Mouse (Mus musculus) MN1 (cell line): Measurements from ENCODE around the gene Aox3.

Experiments used
- DNase-seq: peaks from one replicate; pipeline ENCODE4 v3.0.0-alpha.2; 2016; ENCODE audit warnings: low spot score

Aox3 gene

DNA sequence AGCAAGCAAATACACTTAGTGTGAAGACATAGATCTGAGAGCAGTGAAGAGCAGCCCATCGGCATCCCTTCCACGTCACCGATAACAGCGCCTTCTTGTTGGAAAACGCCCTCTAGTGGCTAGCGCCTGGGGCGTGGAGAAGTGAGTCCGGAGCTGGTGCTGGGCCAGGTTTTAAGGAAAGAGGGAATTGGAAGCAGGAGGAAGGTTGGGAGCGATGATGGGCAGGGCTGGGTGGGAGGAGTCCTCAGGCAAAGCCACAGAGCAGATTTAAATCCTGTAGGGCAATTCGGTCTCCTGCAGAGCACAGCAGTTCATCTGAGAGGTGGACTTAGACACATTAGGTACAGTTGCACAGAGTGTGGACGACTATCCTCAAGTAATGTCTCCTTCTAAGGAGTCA is at the start of gene Aox3:
Gene Aox3, plus strand, starts transcription at position 251 of the 400 bp plus-strand sequence.
- peak; percentile 16 for DNase-seq

DNA sequence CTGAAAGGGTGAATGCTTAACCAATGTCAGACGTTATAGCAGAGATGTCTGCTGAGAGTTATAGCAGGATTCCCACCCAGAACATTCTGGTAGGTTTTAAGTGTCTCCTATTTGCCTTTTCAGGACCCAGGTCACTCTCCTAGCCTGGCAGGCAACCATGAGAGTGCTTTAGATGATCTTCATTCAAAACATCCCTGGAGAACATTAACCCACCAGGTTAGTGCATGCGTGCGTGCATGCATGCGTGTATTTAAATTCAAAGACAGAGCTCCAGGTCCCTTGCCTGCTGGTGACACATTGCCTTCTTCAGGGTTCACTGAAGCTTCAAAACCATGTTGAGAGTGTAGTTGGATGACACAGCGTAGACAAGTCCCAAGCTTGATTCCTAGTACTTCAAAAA is 47.8 kb upstream of the Aox3 start:
- no peak for DNase-seq

DNA sequence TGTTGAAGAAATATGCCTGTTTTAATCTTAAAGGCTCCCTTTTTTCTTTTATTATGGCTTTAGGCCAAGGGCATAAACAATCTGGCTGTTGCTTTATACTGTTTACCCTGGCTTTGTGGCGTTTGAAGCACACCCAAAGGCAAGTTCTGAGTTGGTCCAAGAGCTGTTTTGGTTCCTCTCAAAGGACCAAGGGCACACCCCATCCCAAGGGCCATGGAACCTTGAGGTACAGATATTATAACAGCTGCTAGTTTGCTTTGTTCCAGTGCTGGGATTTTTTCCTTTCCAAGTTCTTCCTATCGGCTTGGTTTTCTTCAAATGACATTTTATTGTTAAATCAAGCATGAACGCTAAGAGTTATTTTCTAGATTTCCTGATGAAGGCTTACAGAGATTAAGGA is 47.3 kb upstream of the Aox3 start:
- no peak for DNase-seq

DNA sequence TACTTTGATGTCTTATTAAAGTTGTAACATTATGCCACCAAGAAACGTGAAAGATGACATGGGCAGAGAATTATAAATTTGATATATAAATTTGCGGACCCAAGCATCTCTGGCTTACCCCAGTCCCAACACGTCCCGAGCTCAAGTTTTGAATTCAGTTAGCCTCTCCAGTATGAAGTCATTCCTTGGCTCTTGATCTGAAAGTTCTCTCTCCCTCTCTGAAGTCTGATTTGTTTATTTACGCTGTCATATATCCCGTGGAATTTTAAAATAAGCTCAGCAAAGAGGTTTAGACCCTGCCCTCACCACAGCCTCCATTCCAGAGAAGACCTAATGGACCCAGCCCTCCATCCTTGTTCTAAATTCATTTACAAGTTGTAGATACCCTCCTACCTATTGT is 43.7 kb upstream of the Aox3 start:
- no peak for DNase-seq

DNA sequence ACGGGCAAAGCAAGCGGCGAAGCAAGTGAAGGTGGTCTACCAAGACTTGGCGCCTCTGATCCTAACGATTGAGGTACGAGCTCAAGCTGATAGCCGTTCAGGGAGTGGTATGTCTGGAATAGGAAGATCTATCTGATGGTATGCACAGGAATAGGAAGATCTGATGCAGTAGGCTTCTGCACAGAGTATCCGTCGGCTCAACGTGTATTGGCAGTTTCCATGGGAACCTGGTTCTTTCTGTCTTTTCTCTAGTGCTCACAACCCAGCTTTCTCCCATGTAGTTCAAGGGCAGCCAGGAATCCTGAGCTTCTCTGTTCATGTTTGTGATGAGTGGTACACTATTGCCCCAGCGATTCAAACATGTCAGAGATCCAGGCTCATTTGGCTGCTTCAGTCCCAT is 42.8 kb upstream of the Aox3 start:
- DNase-seq: no peak

DNA sequence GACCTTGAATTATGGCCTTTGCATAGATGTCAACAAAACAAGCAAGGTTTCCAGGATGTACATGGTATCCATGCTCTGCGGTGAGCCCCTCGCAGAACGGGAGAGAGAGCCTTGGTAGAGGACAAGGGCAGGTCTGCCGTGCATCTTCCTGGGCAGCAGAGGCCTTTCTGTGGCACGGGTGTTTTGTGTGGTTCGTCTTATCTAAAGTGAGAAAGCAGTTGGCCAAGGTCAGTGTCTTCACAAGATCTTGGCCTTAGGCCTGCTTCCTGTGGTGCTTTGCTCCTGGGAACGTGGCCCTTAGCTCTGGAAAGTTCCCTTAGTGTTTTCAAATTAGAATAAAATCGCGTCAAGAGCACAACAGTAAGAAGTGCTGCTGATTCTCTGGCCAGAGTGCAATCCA is 41.9 kb upstream of the Aox3 start:
- DNase-seq: no peak

DNA sequence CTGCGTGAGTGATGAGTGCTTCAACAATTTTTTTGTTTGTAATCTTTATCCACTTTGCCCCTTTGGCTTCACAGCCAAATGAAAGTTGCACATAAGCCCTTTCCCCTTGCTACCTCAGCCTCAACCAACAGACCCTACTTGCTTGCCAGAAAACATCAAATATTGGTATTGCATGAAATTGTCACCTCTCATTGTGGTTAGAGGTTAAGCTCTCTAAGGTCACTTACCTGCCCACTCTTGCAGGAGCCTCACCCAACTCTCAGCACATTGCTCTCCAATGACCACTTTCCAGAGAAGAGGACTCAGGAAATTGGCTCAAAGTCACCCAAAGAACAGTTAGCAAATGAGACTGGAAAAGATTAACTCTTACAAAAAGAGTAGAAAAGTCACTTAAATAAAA is 41.4 kb upstream of the Aox3 start:
- no peak for DNase-seq

DNA sequence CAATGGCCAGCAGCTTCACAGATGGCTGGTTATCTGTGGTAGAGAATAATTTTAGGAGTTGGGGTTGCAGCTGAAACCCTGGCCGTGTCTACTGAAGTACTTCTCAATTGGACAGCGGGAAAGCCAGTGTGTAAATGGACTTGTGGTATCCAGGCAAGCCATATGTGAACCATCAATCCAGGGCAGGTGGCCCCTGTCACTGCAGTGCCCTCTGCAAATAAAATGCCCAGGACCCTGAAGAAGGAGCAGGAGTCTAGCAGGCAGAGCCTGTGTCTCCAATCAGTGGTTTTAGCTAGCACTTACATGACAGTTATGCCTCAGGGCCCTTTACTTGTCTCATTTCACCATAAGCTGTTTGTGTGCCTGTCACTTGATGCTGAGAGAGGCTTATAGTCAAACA is 40.5 kb upstream of the Aox3 start:
- no peak for DNase-seq

DNA sequence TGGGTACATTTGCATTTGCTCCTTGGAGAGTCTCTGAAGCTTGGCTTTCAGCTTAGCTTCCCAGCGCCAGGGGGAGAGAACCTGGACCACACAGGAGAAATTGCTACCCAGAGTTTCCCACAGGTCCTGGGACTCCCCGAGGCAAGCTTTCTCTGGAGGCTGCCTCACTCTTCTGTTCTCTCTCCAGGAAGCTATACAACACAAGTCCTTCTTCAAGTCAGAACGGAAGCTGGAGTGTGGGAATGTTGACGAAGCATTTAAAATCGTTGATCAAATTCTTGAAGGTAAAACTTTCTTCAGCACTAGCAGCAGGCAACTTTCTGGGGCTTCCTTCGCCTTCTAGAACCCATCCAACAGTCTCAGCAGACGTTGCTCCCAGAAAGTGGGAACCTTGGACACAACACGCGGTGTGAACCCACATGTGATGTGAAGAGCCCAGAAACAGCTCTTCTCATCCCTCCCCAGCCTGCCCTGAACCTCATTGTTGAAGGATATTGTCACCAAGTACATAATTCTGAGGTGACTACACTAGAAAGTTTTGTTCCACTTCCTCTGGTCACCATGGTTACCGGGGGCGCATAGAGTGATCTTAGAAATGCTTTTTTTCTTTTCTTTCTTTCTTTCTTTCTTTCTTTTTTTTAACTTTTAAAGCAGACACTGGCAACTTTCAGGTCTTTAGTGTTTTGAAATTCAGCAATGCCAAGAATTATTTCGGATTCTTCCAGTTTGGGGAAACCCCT is 39.8 kb upstream of the Aox3 start:
- DNase-seq: no peak

DNA sequence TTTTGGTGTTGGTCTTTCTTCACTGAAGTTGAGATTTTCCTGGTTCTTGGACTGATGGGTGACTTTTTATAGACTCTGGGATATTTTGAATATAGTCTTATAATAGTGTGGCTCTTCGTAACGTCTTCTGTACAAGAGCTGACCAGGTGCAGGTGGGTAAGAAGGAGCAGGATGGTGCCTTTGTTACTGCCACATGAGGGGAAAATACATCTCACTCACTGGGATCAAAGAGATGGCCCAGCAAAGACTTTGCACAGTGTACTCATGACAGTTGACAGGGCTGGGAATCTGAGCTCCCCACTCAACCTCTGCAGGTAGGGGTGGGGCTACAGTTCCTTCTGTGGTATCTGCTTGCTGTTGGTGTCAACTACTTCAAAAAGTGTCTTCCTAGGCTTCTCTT is 38.7 kb upstream of the Aox3 start:
- DNase-seq: no peak

DNA sequence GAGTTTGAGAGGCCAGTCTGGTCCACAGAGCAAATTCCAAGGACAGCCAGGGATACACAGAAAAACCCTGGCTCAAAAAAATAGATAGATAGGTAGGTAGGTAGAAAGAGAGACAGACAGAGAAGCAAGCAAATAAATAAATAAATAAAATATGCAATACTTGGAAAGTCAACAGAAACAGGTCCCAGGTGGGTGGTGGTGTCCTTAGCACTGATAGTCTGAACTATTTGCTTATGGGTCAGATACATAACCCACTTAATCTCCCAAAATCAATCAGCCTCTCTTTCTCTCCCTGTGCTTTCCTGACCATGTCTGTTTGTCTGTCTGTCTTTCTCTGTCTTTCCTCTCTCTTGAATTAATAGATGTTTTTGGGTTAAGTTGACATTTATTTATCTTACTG is 35.0 kb upstream of the Aox3 start:
- DNase-seq: no peak

DNA sequence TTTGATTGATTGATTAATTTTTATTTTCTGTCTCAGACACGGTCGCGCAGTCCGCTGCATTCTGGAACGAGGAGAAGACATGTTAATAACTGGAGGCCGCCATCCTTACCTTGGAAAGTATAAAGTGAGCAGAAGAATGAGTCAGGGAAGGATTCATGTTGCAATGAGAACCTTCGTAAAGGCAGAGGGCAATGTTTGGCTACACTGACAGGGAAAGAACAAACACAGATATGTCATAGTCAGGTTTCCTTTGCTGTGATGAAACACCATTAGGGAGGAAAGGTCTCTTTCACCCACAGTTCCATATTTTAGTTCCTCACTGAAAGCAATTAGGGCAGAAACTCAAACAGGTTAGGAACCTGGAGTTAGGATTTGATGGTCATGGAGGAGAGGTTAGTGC is 34.5 kb upstream of the Aox3 start:
- DNase-seq: no peak

DNA sequence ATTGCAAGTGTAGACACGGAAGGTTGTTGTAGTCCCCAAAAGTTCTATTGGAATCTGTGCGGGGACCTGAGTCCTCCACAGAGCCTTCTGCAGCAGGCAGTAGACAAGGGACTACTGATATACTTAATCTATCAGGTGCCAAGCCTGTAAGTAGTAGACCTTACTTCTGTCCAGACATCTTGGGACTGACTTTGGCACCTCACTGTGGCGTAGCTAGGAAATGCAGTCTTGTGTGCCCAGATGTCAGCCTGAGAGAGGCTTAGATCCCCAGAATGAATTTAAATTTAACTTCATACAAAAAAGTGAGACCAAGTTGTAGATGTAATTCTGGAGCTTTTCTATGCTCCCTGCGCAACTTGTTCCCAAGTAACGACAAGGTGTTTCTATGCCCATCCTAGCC is 33.2 kb upstream of the Aox3 start:
- DNase-seq: no peak

DNA sequence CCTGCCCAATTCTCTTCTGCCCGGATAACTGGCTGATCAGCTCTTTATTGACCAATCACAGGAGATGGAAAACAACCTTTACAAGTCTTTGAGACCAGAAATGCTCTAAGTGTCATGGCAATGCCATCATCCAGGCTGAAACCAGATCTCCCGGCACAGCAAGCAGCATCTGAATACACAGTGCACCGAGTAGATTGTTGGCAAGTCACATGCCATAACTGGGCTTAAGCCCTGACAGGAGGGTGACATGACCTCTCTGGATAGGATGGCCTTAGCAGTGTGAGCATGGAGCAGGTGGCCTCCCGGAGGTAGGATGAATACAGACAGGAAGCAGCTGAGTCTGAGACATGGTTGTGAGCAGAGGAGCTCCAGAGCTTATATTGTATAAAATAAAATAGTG is 32.5 kb upstream of the Aox3 start:
- DNase-seq: no peak

DNA sequence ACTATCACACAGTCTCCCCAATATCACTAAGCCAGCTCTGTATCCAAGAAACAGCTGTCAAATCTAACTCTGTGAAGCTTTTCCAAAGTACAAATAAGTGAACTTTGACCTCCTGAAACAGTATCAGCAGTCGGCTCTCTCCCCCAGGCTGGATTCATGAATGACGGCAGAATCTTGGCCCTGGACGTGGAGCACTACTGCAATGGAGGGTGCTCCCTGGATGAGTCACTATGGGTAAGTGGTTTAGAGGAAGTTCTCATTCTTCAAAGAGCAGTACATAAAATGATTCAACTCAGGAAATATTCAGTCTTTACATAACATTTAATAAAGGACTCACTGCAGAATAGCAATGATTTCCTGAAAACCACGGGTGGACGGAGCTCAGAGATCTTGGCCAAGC is 31.6 kb upstream of the Aox3 start:
- DNase-seq: no peak

DNA sequence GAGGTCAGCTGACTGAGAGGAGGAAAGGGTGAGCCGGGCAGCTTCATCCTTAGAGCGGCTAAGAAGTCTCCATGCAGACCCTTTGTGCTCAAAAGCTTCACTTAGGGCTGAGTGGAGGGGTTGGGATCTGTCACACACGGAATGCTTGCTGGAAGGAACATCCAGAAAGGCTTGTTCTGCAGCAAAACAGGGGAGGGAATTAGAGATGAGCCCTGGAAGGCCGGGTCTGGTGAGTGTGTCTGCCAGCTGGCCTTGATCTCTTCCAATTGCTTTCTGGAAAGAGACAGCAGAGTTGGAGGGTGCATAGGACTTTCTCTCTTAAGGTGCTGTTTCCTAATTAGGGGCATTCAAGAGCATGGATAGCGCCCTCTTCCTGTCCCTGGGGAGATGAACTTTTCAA is 23.6 kb upstream of the Aox3 start:
- DNase-seq: no peak

DNA sequence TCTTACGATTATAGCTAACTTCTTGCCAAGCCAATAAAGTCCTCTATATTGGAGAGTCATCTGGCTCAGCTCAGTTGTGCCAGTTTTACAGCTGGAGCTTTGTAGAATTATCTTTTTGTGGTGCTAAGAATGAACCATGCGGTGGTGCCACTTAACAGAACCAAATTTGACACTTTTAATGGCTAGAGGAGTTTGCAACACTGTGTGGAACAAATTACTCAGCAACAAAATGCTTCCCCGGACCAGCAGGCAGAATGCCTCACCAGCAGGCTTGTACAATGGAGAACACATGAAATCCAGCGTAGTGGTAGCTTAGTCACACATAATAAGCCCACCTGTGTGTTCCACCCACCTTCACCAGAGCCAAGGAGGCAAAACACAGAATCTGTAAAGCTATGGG is 22.7 kb upstream of the Aox3 start:
- DNase-seq: no peak

DNA sequence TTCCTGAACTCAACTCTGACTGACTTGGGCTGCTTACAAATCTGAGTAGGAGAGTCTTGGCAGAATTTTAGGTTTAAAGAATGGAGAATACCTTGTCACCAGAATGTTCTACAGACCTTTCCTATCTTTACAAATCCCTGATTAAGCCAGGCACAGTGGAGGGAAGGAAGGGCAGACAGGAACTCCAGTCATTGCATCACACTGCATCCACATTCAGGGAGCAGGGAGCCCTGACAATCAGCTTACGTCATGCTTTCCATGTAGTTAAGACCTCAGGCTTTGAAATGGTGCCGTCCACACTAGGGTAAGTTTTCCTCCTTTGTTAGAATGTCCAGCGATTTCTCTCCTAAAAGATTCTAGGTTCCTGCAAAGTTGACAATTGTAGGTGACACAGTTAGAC is 21.7 kb upstream of the Aox3 start:
- no peak for DNase-seq

DNA sequence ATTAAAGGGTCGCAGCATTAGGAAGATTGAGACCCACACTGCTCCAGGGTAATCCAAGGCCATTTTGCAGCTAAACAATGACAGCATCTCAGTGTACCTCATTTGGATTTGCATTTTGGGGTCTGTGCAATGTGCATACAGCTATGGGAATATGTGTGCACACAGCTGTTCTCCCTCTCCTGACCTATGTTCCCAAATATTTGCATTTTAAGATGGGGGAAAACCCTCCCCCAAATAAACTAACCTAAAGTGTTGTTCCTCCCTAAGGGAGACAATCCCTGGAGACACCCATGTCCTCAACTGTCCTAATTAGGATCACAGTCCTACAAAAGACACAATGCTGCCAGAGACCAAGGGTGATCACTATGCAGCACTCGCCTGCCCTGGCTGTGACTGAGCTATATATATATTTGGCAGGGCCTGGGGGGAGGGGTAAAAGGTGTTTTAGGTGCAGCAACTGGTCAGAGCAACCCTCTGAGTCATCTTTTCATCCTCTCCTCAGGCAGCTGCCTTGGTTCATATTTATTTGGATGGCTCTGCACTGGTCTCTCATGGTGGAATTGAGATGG is 20.9 kb upstream of the Aox3 start:
- DNase-seq: no peak

DNA sequence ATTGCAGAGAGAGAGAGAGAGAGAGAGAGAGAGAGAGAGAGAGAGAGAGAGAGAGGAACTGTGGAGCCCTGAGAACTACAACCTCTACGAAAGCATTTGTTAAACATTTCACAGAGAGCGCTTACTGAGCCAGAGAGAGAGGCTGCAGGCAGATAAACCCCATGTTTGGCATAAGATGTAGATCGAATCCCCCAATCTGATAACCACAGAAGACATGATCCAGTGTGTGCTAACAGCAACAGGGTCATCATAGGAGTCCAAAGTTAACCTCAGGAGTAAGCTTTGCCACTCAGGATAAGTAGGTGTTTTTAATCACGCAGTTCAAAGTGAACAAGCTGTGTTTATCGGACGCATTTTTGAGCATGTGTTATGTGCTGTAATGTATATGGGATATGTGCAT is 15.6 kb upstream of the Aox3 start:
- no peak for DNase-seq

DNA sequence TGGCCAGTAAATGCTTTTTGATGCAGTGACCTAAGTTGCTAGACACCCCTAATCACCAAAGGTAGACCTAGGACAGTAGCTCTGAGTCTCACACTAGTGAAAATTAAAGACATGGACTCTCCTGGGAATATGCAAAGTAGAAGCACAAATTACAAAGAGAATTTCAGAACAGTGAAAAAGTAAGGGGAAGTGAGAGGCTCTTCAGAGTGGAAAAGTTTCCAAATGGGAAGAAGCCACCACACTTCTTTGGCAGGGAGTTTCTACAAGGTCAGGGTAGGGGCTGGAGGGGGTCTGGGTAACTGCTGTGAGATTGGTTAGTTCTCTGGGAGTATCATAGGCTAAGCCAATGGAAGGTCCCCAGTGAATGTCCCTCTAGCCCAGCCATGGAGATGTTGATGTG is 13.8 kb upstream of the Aox3 start:
- DNase-seq: no peak

DNA sequence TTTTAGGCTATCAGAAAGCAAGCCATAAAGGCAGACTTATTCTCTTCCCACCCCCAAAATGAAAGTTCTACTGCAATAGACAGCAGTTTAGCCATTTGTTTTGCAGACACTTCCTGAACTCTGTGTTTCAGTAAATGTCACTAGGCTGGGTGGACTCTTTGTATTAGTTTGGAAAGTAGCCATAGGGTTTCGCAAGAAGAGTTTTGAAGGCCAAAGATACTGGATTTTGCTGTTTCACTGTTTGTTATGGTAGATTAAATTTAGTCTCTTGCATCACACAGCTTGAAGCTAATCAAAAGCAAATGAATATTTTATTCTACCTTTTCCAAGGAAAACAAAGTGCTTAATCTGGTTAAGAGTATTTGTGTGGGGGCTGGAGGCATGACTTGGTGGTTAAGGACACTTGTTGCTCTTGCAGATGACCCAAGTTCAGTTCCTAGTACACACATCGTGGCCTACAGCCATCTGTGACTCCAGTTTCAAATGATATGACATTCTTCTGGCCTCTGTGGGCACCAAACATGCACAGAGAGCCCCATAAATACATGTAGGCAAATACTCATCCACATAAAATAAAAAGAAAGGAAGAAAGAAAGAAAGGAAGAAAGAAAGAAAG is 11.3 kb upstream of the Aox3 start:
- no peak for DNase-seq

DNA sequence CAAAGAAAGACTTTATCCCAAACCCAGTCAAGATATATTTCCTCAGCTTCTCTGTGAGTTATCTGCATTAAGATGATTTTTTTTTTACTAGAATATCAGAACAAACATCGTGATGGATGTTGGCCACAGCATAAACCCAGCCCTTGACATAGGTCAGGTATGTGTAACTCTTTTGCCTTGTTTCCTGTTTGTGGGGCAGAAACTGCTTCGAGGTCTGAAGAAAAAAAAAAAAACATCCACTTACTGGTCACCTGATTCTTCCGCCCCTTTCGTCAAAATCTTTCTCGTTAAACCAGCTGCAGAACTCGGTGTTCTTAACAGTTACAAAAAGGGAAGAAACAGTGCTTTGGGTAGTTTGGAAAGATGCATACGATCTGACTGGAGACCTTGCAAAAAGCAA is 10.4 kb upstream of the Aox3 start:
- DNase-seq: no peak

DNA sequence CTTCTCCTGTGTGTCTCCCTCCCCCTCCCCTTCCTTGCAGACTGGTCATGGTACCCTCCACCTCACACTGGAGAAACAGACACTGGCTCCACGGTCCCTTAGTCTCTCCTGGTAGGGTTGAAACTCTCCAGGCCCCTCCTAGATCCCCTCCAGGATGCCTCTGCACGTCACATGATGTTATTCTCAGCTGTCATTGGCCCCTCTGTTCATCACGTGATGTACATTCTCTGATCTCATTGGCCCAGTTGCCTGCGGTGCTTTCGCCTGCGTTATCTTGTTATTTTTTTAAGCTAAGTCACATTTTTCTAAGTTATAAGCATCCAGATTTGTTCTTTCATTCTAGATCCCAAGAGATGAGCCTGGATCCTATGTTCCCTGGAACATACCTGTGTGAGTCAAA is 7.2 kb upstream of the Aox3 start:
- no peak for DNase-seq
